Mouse (Mus musculus) myocyte (in vitro differentiated cells): Measurements from ENCODE around the gene Fra10ac1.

ENCODE experiments used
- CEBPB ChIP-seq: IDR thresholded peaks from 2 replicates; pipeline ENCODE4 v1.6.1; 2011; ENCODE audit warnings: mild to moderate bottlenecking, moderate library complexity; ENCODE audit not compliant: poor library complexity, insufficient read depth, severe bottlenecking
- E2F4 ChIP-seq: IDR thresholded peaks from one replicate; pipeline ENCODE4 v1.6.1; 2011; ENCODE audit warnings: mild to moderate bottlenecking, control low read depth, moderate library complexity; ENCODE audit not compliant: insufficient read depth
- MAX ChIP-seq: IDR thresholded peaks from one replicate; pipeline ENCODE4 v1.6.1; 2011; ENCODE audit warnings: low read depth, mild to moderate bottlenecking, control low read depth
- POLR2A ChIP-seq: IDR thresholded peaks from one replicate; pipeline ENCODE4 v1.6.1; 2011; ENCODE audit warnings: low read depth, mild to moderate bottlenecking, control low read depth, moderate library complexity; ENCODE audit not compliant: insufficient read length
- USF1 ChIP-seq: IDR thresholded peaks from one replicate; pipeline ENCODE4 v1.6.1; 2011; ENCODE audit warnings: low read depth, mild to moderate bottlenecking, control low read depth, moderate library complexity

DNA sequence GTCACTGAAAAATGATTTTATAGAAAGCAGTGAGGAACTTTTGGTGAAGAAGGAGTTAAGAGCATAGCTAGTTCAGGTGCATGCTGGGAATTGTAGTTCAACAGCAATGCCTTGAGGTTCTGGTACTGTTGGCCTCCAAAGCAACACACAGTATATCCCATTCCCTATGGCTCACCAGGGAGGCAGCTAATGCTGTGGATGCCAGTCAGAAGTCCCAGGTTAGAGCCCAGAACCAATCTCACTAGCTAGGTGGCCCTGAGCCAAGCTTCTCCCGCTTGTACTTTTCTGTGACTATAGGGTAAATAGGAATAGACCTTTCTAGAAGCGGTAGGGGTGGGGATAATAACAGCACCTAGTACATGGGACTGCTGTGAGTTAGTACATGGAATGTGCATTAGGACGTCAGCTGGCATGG, 34.7 kb upstream of the Fra10ac1 start:
- TF ChIP-seq USF1 (no peak), CEBPB (no peak), POLR2A (no peak), E2F4 (no peak), MAX (no peak)
